Mouse (Mus musculus) testis, adult 2 months (tissue): Measurements from ENCODE around the gene Sdsl. TPM values are rescaled to one million over a fixed set of nuclear protein-coding genes. Genes with fewer than 3 reads are reported as not detected.

ENCODE experiments used
- H3K27ac ChIP-seq: fragments of 200-500 bp; 2 replicates; pipeline ENCODE4 v1.5.1; 2012; ENCODE audit warnings: low read depth, low read length; ENCODE audit not compliant: control insufficient read depth, insufficient read depth
- H3K27me3 ChIP-seq: fragments of 200-500 bp; 2 replicates; pipeline ENCODE4 v1.6.1; 2012; ENCODE audit warnings: mild to moderate bottlenecking, low read length, moderate library complexity; ENCODE audit not compliant: control insufficient read depth, insufficient read depth
- H3K36me3 ChIP-seq: fragments of 200-500 bp; 2 replicates; pipeline ENCODE4 v1.6.1; 2012; ENCODE audit warnings: mild to moderate bottlenecking, low read length; ENCODE audit not compliant: control insufficient read depth, insufficient read depth
- H3K4me1 ChIP-seq: fragments of 200-500 bp; 2 replicates; pipeline ENCODE4 v1.6.1; 2012; ENCODE audit warnings: low read length; ENCODE audit not compliant: control insufficient read depth, insufficient read depth
- H3K4me3 ChIP-seq: fragments of 200-500 bp; 2 replicates; pipeline ENCODE4 v1.5.1; 2012; ENCODE audit warnings: low read depth, mild to moderate bottlenecking, low read length, moderate library complexity, mixed read lengths; ENCODE audit not compliant: control insufficient read depth
- CTCF ChIP-seq: fragments of 200-500 bp; IDR thresholded peaks from 2 replicates; pipeline ENCODE4 v1.5.1; 2012; ENCODE audit warnings: low read depth, mild to moderate bottlenecking, inconsistent platforms, low read length, moderate library complexity; ENCODE audit not compliant: control insufficient read depth, insufficient read depth, insufficient replicate concordance
- POLR2A ChIP-seq: fragments of 200-500 bp; IDR thresholded peaks from 2 replicates; pipeline ENCODE4 v1.6.1; 2012; ENCODE audit warnings: low read depth, mild to moderate bottlenecking, inconsistent platforms, low read length, moderate library complexity; ENCODE audit not compliant: control insufficient read depth
- polyA plus RNA-seq: library from polyadenylated mRNA; depleted of rRNA; stranded (reverse); fragments of >200 nt; gene quantifications from 2 replicates; pipeline ENCODE4 v1.2.3, GENCODE M21; 2012

The Sdsl gene
- polyA plus RNA-seq, 1 experiment: 6.1 TPM

GRCm38 (mm10) chr5:120434231-120434735 is 38.3 kb downstream of the Sdsl start:
- Histone ChIP-seq H3K27ac (no peak overlapping the region), H3K4me3 (no peak overlapping the region), H3K4me1 (peaks cover 29% of the 10 kb centered on the region), H3K27me3 (peaks cover 17% of the 10 kb centered on the region), H3K36me3 (no peaks in the 10 kb centered on the region)
- TF ChIP-seq POLR2A (no peak), CTCF (no peak)

- Histone ChIP-seq H3K27me3 (peaks cover 16% of the 10 kb centered on the region), H3K4me3 (no peak overlapping the region), H3K4me1 (peaks cover 29% of the 10 kb centered on the region), H3K27ac (no peak overlapping the region), H3K36me3 (no peaks in the 10 kb centered on the region)
- TF ChIP-seq POLR2A (no peak), CTCF (no peak)
Observed at GRCm38 (mm10) chr5:120433135-120433760, 39.4 kb downstream of the Sdsl start.

GRCm38 (mm10) chr5:120432486-120433015 is 40.1 kb downstream of the Sdsl start:
- Histone ChIP-seq H3K4me1 (peaks cover 29% of the 10 kb centered on the region), H3K36me3 (no peaks in the 10 kb centered on the region), H3K27me3 (peaks cover 16% of the 10 kb centered on the region), H3K27ac (no peak overlapping the region), H3K4me3 (no peak overlapping the region)
- no peak for TF ChIP-seq CTCF
- no peak for TF ChIP-seq POLR2A

GRCm38 (mm10) chr5:120431649-120432485 is 40.7 kb downstream of the Sdsl start, which contains the start of gene Lhx5:
Gene Lhx5 (plus strand): TSS chr5:120431699.
- Histone ChIP-seq H3K27me3 (peaks cover 21% of the 10 kb centered on the region), H3K27ac (no peak within 1 kb of the TSS), H3K4me3 (peak within 1 kb of the TSS; percentile 7; the same call in 1 of the 2 replicates), H3K36me3 (no peaks in the 10 kb centered on the region), H3K4me1 (peaks cover 32% of the 10 kb centered on the region)
- no peak for TF ChIP-seq CTCF
- TF ChIP-seq POLR2A: no peak

GRCm38 (mm10) chr5:120431001-120431583 is 41.5 kb downstream of the Sdsl start:
- Histone ChIP-seq H3K36me3 (no peaks in the 10 kb centered on the region), H3K27me3 (peaks cover 21% of the 10 kb centered on the region), H3K4me1 (peaks cover 30% of the 10 kb centered on the region), H3K27ac (no peak overlapping the region), H3K4me3 (no peak overlapping the region)
- TF ChIP-seq CTCF (no peak), POLR2A (no peak)

- Histone ChIP-seq H3K27me3 (peaks cover 24% of the 10 kb centered on the region), H3K4me3 (no peak overlapping the region), H3K36me3 (no peaks in the 10 kb centered on the region), H3K4me1 (peaks cover 20% of the 10 kb centered on the region), H3K27ac (no peak overlapping the region)
- no peak for TF ChIP-seq POLR2A
- no peak for TF ChIP-seq CTCF
Observed at GRCm38 (mm10) chr5:120429692-120430091, 42.9 kb downstream of the Sdsl start.

- no peaks in the 10 kb centered on the region for H3K36me3 ChIP-seq
- H3K4me1 ChIP-seq: peaks cover 21% of the 10 kb centered on the region
- H3K4me3 ChIP-seq: no peak overlapping the region
- H3K27me3 ChIP-seq: peaks cover 26% of the 10 kb centered on the region
- no peak overlapping the region for H3K27ac ChIP-seq
- TF ChIP-seq CTCF (no peak), POLR2A (no peak)
Observed at GRCm38 (mm10) chr5:120428990-120429389, 43.6 kb downstream of the Sdsl start.
